Mouse (Mus musculus): ENCODE data around the gene Pagr1b.

- TF ChIP-seq CTCF (IDR thresholded peaks at IDR 0.05; ENCODE audit: extremely low read depth, insufficient read depth, insufficient read length, insufficient replicate concordance), result no peak
- no peak for TF ChIP-seq POLR2A (IDR thresholded peaks at IDR 0.05; ENCODE audit: low read depth, low read length)
Observed at GRCm38 (mm10) chr7:127065538-127065937, 49.3 kb upstream of the Pagr1b start.
